Mouse (Mus musculus) testis, adult 2 months (tissue): Measurements from ENCODE around the gene Mybbp1a. TPM values are rescaled to one million over a fixed set of nuclear protein-coding genes. Genes with fewer than 3 reads are reported as not detected.
A peak's percentile ranks its signal among the peaks of the same experiment; 100 is the strongest.

Source experiments
- H3K27ac ChIP-seq: fragments of 200-500 bp; 2 replicates; pipeline ENCODE4 v1.5.1; 2012; ENCODE audit warnings: low read depth, low read length; ENCODE audit not compliant: control insufficient read depth, insufficient read depth
- H3K27me3 ChIP-seq: fragments of 200-500 bp; 2 replicates; pipeline ENCODE4 v1.6.1; 2012; ENCODE audit warnings: mild to moderate bottlenecking, low read length, moderate library complexity; ENCODE audit not compliant: control insufficient read depth, insufficient read depth
- H3K36me3 ChIP-seq: fragments of 200-500 bp; 2 replicates; pipeline ENCODE4 v1.6.1; 2012; ENCODE audit warnings: mild to moderate bottlenecking, low read length; ENCODE audit not compliant: control insufficient read depth, insufficient read depth
- H3K4me1 ChIP-seq: fragments of 200-500 bp; 2 replicates; pipeline ENCODE4 v1.6.1; 2012; ENCODE audit warnings: low read length; ENCODE audit not compliant: control insufficient read depth, insufficient read depth
- H3K4me3 ChIP-seq: fragments of 200-500 bp; 2 replicates; pipeline ENCODE4 v1.5.1; 2012; ENCODE audit warnings: low read depth, mild to moderate bottlenecking, low read length, moderate library complexity, mixed read lengths; ENCODE audit not compliant: control insufficient read depth
- CTCF ChIP-seq: fragments of 200-500 bp; IDR thresholded peaks from 2 replicates; pipeline ENCODE4 v1.5.1; 2012; ENCODE audit warnings: low read depth, mild to moderate bottlenecking, inconsistent platforms, low read length, moderate library complexity; ENCODE audit not compliant: control insufficient read depth, insufficient read depth, insufficient replicate concordance
- POLR2A ChIP-seq: fragments of 200-500 bp; IDR thresholded peaks from 2 replicates; pipeline ENCODE4 v1.6.1; 2012; ENCODE audit warnings: low read depth, mild to moderate bottlenecking, inconsistent platforms, low read length, moderate library complexity; ENCODE audit not compliant: control insufficient read depth
- polyA plus RNA-seq: library from polyadenylated mRNA; depleted of rRNA; stranded (reverse); fragments of >200 nt; gene quantifications from 2 replicates; pipeline ENCODE4 v1.2.3, GENCODE M21; 2012

Mybbp1a gene
- polyA plus RNA-seq, 1 experiment: 13.6 TPM

DNA sequence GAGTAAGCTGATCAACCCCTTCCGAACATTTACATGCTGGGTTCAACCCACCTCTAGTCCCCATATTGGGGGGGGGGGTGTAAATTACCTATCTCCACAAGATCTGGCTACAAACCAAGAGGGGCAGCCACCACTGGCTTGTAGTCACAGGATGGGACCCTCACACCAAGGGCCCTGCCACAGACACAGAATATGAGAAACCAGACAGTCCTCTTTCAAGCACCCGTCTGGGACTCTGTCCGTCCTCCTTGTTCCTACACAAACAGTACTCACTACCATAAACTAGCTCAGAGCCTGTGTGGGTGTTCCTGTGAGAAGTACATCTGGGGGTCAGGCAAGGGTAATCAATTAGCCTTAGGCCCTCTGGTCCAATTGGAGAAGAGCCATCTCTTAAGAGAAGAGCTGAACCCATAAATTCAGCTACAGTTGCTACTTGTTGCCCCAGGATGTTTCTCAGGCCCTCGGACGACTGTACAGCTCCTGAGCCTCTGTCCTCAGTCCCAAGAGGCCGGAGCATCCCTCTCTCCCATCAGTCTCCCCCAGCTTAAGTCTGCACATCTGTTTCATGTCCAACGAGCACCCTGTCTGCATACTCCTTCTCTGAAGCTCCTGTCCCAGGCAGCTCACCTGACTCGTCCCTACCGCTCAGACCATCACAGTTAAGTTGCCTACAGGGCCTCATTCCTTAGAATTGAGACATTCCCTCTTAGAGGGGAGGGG lies 32.5 kb upstream of the Mybbp1a start:
- no peaks in the 10 kb centered on the region for H3K36me3 ChIP-seq
- no peaks in the 10 kb centered on the region for H3K27me3 ChIP-seq
- H3K27ac ChIP-seq: no peak overlapping the region
- no peak overlapping the region for H3K4me3 ChIP-seq
- no peak for TF ChIP-seq CTCF
- no peak for TF ChIP-seq POLR2A
- H3K4me1 ChIP-seq: peaks cover 19% of the 10 kb centered on the region

DNA sequence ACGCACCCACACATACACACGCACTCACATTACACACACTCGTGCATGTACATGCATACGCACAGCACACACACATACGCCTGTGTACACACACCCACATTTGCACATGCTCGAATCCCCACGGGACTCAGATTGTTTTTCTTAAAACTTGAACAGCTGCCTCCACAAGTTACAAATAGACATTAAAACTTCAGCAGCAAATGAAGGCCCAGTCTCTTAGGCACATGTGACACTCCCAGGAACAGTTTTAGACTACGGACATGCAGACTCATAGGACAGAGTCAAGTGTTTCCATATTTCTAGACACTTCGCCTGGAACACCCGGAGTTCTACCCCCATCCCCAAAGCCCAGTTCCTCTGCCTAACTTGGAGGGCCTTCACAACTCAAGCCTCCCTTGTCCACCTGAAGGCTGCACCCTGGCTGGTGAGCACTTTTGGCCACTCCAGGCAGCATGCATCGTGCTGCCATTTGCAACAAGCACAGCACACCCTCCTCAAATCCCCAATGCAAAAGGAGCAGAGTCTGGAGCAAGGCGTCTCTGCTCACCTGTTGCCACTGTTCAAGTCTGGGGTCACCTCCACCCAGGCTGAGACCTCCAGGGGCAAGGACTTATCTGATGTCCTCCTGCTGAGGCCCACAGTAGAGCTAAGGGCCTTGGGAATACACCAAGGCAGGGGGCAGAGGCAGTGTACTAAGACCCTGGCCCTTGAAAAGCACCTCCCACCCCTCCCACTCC lies 31.3 kb upstream of the Mybbp1a start:
- H3K4me1 ChIP-seq: peaks cover 19% of the 10 kb centered on the region
- TF ChIP-seq POLR2A (no peak), CTCF (no peak)
- no peaks in the 10 kb centered on the region for H3K27me3 ChIP-seq
- H3K4me3 ChIP-seq: peak overlapping the region; percentile 16; the same call in 1 of the 2 replicates
- H3K36me3 ChIP-seq: no peaks in the 10 kb centered on the region
- H3K27ac ChIP-seq: no peak overlapping the region

DNA sequence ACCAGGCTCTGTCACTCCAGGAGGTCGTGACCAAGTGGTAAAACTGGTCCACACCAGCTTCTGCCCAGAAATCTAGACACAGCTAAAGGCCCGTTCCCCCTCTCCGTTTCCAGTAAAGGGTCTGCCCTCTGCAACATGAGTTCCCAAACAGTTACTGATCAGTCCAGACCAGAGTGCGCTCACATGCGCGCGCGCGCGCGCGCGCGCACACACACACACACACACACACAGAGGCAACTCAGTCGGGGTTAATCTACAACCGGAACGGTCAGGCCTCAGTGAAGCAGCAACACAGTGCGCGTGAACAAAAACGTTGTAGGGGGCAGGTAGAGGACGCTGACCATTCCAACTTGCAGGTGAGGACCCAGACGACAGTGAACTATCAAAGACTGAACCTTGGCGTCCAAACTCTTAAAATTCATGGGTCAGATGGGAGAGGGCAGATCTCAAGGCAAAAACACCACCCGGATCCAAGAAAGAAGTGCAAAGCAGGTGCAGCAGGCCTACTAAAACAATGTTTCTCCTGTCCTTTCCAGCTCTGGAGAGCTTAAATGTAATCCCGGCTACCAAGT lies 30.5 kb upstream of the Mybbp1a start:
- peaks cover 19% of the 10 kb centered on the region for H3K4me1 ChIP-seq
- H3K4me3 ChIP-seq: peak overlapping the region; percentile 86
- H3K27ac ChIP-seq: no peak overlapping the region
- H3K36me3 ChIP-seq: no peaks in the 10 kb centered on the region
- H3K27me3 ChIP-seq: no peaks in the 10 kb centered on the region
- TF ChIP-seq POLR2A (no peak), CTCF (no peak)

DNA sequence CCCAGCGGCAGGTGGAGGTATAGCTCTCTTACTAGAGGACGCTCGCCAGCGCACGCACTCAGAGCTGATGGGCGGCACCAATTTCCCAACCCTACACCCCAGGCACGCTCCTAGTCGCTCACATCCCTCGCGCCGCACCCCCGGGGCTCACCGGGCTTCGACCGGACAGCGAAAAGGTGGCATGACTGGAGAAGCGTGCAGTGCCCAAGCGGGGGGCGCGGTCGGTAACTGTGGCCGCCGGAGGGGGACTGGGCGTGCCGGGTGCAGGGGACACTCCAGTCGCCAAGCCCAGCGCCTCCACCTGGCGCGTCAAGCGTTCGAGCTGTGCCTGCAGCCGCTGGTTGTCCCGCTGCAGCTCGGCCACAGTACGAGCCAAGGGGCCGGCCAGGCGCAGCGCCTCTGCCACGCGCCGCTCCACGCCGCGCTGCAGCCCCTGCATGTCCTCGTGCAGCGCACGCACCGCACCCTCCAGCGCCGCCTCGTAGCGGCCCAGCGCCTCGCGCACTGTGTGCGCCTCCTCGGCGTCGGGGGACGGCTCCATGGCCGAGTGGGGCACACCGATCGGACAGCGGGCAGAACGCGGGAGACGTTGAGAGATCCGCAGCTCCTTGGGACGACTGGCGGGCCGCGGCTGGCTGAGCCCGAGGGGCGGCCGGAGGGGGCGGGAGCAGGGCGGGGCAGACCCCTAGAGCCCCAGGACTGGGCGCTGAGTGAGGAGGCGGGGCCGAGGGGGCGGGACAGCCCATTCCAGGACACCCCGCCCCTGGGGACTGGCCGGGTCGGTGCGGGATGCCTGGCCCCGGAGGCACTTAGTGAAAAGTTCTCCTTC lies 29.8 kb upstream of the Mybbp1a start, which contains the start of gene Smtnl2:
TSS of gene Smtnl2 (minus strand) at position 621 of the 829 bp plus-strand sequence.
- Histone ChIP-seq H3K4me1 (peaks cover 19% of the 10 kb centered on the region), H3K27ac (no peak within 1 kb of the TSS; the same call in 1 of the 2 replicates), H3K4me3 (peak within 1 kb of the TSS; percentile 86), H3K27me3 (no peaks in the 10 kb centered on the region), H3K36me3 (no peaks in the 10 kb centered on the region)
- no peak for TF ChIP-seq CTCF
- TF ChIP-seq POLR2A: peak; percentile 52; the same call in 1 of the 2 replicates

DNA sequence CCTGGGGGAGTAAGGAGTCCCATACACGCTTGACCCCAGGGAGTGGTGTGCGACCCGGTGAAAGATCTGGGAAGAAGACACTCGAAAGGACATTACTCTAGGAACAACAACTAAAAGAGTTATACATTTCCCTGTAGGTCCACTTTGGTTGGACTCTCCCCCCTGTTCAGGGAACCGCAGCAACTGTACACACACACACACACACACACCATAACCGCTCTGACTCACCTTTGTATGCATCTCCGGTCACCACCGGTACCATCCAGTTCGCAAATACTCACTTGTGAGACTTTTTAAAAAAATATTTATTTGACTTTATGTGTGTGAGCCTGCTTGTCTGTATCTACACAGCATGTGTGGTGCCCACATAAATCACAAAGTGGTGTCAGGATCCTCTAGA lies 29.2 kb upstream of the Mybbp1a start:
- no peaks in the 10 kb centered on the region for H3K27me3 ChIP-seq
- peak overlapping the region; percentile 86 for H3K4me3 ChIP-seq
- H3K27ac ChIP-seq: no peak overlapping the region
- no peaks in the 10 kb centered on the region for H3K36me3 ChIP-seq
- no peak for TF ChIP-seq CTCF
- peaks cover 19% of the 10 kb centered on the region for H3K4me1 ChIP-seq

DNA sequence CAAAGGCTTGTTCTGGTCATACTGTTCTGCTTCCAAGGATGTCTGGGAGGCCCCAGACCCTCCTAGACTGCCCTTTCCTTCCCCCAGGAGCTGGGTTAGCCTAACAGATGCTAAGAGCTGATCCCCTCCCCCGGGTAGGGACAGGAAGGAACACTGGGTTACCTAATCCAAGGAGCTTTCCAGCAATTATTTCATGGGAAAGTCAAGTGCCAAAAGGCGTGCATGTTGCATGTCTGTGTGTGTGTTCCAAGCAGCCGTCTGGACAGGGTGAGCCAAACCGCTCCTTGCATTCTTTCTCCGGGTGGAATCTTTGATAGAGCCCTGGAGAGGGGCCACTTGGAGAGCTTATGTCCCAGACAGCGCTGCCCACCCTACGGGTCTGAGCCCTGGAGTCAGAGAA lies 28.1 kb upstream of the Mybbp1a start:
- H3K27ac ChIP-seq: no peak overlapping the region
- no peak overlapping the region for H3K4me3 ChIP-seq
- H3K36me3 ChIP-seq: no peaks in the 10 kb centered on the region
- TF ChIP-seq POLR2A (no peak), CTCF (no peak)
- H3K27me3 ChIP-seq: no peaks in the 10 kb centered on the region
- peaks cover 19% of the 10 kb centered on the region for H3K4me1 ChIP-seq
